Mouse (Mus musculus): ENCODE results near the gene Tex45.

DNA sequence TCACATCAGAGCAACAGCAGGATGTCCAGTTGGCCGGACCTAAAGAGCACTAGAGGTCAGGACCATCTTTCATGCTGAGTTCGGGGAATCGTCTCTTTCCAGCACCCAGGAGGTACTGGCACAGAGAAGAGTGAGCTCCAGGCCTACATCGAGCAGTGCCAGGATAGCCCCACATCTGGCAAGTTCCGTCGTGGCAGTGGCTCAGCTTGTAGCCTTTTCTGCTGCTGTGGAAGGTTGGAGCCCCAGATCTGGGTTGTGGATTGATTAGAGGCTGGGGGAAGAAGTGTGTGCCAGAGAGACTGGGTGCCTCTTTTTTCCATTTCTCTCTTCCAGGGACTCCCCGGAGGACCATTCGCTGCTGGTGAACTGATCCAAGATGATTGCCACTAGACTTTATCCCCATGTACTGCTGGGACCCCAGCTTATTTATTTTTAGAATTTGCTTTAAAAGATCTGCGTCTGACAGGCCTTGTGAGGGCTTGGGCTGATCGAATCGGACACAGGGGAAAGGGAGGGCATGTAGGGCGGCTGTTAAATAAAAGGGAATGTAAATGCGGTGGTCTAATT lies 44.1 kb downstream of the Tex45 start:
- TF ChIP-seq CTCF (IDR thresholded peaks at IDR 0.05; ENCODE audit: low read depth) = no peak
- TF ChIP-seq EP300 (IDR thresholded peaks at IDR 0.05; ENCODE audit: low read depth) = no peak

Measured in liver, embryonic 14.5 days (tissue).